Mouse (Mus musculus): ENCODE measurements around the gene Ogfrl1. TPM values are rescaled to one million over a fixed set of nuclear protein-coding genes. Genes with fewer than 3 reads are reported as not detected.
A peak's percentile ranks its signal among the peaks of the same experiment; 100 is the strongest.
"Not testable (repeated sequence)": the region's sequence is repeated elsewhere in the genome, so short reads cannot be mapped to it uniquely, and the experiment has no call there.

Ogfrl1 gene
- 1 to 10 TPM; 6.3 to 7.7 TPM for total RNA-seq (2021)
- long read RNA-seq, experiment 1, full-length matches to known transcripts, result 14 of 32 reads
- long read RNA-seq, experiment 1, partial matches to known transcripts, result 1 of 32 reads
- long read RNA-seq, experiment 1, other reads (novel, unspliced or antisense), result 17 of 32 reads
- long read RNA-seq, experiment 2, full-length matches to known transcripts, result 10 of 17 reads
- long read RNA-seq, experiment 2, partial matches to known transcripts, result 0 of 17 reads
- long read RNA-seq, experiment 2, other reads (novel, unspliced or antisense), result 7 of 17 reads

DNA sequence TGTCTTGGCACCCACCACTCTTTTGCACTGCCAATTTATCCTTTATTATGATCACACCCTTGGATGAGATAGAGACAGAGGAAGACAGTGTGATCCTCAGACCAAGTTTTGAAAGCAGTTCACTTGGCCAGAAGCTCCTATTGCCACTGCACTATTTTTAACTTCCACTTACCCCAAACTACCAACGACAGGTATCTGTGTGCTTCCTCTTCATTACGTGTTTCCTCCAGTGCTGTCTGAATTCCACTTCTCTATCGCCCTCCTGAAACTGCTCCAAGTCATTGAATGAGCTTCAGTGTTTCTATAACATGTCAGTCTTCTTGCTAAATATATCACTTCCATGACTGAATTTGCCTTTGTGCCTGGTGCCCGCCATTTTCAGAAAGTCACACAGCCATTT lies at the start of gene Ogfrl1:
Gene Ogfrl1 (minus strand): TSS at position 150 of the 400 bp plus-strand sequence.
- DNase-seq, result no peak

DNA sequence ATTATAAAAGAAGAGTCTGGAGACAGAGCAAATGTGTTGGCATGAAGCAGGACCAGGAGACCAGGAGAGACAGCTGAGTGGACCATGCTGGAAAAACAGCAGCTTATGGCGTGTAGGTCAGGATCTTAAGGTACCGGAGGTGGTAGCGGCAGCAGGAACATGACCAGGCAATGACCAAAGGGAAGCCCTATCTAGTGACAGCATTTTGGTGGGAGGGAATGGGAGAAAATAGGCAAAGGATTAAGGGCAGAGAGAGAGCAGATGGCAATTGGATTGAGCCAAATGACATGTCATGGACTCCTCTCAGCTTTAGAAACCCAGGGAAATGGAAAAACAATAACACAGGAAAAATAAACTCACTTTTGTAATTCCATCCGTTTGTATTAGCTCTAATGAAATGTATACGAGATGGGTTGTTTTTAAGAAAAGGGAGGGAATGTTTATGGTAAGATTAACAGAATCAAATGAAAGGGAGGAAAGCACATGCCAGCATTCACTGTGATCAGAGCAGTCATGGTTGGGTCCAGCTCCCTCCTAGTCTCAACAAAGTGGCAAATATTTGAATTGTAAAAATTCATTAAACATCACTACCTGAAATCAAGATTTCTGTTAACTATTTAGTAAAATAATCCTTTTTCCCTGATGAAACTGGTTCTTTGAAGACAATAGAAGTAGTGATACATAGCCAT lies 48.3 kb upstream of the Ogfrl1 start:
- no peak for DNase-seq

DNA sequence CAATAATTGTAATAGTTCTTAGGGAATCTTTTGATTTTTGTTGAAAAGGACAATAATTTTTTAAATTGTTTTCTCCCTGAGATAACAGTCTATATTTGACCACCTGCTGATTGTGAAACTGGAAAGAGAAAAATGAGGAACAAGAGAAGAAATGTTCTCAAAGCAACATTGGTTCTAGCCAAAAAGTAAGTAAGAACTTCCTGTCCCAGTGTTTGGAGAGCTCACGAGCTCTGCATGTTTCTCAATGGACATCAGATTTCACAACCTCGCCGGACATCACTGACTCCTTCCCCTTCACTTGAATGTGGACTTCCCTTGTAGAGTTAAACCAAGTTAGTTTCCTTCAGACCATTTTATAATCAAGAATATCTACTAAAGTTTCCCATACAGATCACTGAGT lies 36.0 kb upstream of the Ogfrl1 start:
- DNase-seq, result peak; percentile 2

DNA sequence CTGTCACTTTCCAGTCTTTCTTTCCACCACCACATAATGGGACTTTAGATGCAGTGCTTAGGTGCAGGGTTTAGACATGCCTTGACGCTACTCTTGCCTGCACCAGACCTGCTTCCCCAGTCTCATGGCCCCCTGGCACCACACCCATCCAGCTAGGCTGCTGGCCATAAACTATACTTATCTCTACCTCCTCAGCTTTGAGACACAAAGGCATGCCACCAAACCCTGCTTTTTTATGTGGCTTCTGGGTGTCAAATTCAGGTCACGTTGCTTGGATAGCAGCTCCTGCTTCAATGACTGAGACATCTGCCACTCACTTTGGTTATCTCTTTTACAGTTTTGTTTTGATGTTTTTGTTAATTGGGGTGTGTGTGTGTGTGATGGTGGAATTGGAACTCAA lies 28.9 kb upstream of the Ogfrl1 start:
- no peak for DNase-seq

DNA sequence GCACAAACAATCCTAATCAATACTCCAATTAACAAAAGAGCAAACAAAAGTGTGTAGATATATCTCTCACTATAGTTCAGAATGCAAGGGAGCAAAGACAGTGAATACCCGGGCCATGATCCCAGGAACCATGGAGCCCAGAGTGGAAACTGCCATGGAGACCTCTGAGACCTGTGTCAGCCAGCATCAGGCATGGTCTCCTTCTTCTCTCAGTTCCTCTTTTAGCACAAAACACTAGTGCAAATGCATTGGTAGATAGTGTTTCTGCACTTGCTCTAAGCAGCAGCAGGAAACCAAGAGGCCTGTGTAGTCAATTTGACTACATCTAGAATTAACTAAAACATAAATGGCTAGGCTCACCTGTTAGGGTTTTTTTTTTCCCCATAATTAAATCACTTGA lies 21.4 kb upstream of the Ogfrl1 start:
- no peak for DNase-seq

DNA sequence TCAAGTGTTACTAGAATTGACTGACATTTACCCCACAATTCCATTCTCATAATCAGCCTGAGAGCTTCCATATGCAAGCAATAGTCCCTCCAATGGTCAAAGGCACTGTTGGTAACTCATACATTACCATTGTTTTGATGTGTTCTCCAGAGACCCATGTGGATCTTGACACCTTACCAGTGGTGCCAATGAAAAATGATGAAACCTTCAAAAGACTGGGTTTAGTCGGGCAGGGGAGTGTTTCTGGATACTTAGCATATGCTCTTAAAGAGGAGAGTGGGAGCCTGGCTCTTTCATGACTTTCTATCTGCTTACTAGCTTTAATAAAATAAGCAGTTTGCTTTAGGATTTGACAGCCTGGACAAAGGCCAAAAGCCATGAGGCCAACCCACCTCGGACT lies 20.5 kb upstream of the Ogfrl1 start:
- DNase-seq, result no peak

DNA sequence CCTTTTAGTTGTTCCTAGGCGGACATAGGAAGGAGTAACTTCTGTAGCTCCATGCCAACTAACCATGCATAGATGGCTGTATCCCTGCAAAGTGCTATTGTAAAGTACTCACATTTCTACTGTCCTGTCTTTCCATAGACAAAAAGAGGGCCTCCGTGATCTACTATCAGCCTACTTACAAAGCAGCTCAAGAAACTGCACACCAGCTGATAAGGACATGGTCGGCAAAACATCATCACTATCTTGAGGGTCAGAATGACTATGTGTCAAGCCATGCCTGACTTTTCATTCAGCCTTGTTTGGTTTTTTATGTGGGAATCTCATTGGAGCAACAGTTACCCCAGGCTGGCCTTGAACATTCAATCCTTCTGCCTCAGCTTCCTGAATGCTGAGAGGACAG lies 20.0 kb upstream of the Ogfrl1 start:
- no peak for DNase-seq

DNA sequence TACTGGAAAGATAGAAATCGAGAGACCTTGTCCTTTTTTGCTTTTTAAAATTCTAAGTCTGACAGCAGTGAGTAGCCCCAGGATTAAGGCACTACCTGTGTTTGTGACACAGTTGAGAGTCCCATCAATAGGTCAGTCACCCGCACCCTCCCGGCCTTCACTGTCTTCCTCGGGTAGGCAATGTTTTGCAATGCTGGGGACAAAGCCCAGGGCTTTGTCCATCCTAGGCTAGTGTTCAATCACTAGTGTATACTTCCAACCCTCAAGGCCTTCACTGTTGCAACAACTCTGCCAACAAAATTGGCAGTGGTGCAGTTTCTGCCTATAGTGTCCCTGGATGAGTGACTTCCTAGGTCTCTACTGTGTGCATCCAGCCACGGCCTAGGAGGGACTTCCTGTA lies 14.0 kb upstream of the Ogfrl1 start:
- no peak for DNase-seq

DNA sequence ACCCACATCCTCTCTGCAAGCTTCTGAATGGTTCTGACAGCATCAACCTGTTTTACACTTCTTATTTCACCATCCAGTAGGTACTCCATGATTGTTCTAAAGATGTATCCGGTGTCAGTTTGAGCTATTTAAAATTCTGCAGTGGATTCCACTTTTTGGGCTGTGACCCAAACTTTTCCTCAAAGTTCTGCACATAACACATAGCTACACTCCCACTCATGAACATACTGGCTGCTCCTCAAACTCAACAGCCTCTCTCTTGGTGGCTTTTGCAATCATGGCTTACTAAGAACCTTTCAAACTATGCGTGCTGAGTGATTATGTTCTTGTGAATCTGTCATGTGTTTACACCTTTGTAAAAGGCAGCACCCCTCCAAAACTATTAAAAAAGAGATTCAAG lies 12.4 kb upstream of the Ogfrl1 start:
- no peak for DNase-seq

DNA sequence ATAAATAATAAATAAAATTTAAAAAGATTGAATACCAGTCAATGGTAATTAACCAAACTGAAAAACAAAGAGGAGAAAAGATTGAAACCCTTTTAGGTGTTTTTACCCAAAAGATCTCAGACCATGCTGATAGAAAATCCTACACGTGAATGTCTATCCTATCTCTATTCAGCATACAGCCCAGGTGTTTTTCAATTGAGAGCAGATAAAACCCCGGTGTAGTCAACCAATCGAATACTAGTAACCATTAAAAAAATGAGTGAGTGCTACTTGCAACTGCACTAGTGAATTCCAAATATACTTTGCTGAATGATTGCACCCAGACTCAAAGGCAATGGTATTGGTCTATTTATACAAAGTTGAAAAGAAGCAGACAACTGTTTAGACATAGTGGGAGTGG lies 4.8 kb upstream of the Ogfrl1 start:
- DNase-seq, result no peak

DNA sequence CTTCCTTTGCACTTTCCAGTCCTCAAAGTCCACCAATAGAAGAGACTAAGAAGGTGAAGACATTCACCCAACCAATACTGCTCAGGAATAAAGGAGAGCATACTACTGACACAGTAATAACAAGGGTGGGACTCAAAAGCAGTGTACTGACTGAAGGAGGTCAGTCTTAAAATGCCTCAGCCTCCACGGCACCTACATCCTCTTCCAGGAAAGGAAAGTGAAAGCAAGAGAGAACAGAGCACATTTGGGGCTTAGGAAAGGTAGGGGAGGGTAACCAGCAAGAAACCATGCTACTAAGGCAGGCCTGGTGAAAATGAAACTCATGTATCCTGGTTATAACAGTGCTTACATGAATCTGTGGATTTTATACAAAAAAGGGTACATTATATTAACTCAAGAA lies 2.0 kb upstream of the Ogfrl1 start:
- DNase-seq, result no peak

DNA sequence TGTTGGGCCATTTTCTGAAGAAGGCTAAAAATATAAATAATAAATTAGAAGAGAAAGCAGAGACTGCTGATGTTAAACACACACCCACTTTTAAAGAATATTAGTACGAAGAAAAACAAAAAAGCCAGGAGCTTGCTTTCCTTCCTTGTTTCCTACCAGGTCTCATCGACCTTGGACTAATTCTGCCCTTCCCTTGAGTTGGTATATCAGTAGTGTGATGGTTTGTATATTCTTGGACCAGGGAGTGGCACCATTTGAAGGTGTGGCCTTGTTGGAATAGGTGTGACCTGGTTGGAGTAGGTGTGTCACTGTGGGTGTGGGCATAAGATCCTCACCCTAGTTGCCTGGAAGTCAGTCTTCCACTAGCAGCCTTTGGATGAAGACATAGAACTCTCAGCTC lies 3.2 kb downstream of the Ogfrl1 start:
- DNase-seq, result not testable (repeated sequence)

DNA sequence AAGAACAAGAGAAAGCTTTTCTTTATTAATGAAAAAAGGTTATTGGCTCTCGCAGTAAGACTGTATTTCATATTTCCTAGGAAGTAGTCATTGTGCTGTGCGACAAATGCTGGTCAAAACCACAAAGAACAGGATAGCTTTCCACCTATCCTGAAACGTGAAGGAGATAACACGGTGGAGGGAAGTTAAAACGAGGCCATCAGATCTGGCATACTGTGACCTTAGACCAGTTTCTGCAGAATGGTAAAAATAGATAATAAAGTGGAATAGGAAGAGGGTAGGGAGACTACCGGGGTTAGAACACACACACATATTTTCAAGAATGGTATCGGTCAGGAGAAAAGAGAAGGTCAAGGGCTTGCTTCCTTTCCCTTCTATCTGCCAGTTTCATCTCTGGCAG lies 5.8 kb downstream of the Ogfrl1 start:
- DNase-seq, result no peak

DNA sequence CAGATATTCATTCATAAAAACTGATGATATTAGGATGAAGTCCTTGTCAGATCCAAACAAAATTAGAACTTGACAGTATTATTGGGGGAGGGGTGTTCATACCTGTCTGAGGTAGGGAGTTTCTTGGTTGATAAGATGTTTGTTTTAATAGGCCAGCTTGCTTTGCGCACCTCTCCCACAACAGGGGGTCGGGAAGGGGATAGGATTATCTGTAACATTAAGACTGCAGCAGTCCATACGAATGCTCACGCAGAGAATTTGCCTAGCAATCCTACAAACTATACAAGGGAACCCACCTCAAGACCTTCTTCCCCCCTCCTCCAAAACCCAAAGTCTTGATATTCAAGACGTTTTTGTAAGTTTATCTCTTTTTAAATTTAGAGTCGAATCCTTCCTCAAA lies 13.2 kb downstream of the Ogfrl1 start:
- no peak for DNase-seq

DNA sequence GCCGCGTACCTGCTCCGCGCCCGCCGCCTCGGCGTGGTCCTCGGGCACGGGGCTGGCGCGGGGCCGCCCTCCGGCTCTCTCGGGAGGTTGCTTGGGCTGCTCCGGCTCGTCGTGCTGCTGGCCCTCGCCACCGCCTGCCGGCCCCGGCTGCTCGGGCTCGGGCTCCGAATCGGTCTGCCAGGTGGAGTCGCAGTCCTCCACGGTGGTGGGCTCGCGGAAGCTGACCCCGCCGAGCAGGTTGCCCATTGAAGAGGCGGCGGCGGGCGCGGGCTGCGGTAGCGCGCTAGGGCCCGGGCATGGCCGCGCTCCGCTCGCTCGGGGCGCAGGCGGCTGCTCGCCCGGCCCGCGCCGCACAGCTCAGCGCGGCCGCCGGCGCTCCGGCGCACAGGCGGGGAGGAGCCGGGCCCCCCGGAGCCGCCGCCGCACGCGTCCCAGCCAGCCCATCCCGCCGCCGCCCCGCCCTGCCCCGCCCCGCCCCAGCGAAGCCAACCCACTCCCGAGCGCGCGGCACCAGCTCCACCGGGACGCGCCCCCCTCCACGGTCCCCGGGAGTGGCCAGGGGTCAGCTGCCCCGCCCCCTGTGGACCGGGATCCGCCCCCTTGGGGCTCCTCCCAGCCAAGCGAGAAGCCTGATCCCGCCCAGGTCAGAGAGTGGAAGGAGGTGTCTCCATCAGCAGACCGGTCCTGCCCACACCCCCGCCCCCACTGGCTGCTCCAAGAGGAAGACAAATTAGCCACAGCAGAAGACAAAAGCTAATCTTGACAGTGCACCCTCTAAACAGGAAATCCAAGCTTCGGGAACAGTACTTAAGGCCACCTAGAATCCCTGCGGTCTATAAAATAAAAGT lies 14.5 kb downstream of the Ogfrl1 start:
- peak; percentile 99 for DNase-seq

DNA sequence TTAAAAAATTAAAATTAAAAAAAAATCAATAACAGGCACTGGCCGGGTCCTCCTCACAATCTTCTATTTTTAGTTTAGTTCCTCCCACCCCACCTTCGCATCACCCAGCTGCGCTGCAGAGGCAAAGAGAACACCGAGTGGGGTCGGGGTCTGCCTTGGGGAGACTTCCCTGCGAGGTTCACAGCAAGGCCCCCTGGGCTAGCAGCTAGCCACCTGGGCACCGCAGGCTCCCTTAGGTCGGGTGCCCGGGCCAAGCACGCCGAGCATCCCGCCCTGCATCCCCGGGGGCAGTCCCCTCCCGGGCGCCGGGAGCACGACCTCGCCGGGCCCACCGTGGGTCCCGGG lies 15.1 kb downstream of the Ogfrl1 start:
- DNase-seq, result no peak

DNA sequence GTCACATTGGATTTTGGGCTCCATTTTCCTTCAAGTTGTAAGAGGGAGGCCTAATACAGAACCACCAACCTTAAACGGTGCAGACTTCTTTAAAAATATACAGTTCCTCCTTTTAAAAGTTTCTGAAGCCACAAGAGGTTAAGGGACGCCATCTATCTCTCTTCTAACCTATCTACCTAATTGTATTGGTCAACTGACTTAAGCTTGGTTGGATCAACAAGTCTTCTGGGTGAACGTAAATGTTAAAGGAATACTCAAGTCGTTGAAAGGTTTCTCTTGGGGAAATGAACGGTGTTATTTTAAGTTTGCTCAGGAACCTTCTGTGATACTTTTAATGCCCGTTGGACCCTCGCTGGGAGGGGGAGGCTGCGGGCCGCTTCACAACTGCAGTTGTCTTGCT lies 15.5 kb downstream of the Ogfrl1 start:
- DNase-seq, result no peak

DNA sequence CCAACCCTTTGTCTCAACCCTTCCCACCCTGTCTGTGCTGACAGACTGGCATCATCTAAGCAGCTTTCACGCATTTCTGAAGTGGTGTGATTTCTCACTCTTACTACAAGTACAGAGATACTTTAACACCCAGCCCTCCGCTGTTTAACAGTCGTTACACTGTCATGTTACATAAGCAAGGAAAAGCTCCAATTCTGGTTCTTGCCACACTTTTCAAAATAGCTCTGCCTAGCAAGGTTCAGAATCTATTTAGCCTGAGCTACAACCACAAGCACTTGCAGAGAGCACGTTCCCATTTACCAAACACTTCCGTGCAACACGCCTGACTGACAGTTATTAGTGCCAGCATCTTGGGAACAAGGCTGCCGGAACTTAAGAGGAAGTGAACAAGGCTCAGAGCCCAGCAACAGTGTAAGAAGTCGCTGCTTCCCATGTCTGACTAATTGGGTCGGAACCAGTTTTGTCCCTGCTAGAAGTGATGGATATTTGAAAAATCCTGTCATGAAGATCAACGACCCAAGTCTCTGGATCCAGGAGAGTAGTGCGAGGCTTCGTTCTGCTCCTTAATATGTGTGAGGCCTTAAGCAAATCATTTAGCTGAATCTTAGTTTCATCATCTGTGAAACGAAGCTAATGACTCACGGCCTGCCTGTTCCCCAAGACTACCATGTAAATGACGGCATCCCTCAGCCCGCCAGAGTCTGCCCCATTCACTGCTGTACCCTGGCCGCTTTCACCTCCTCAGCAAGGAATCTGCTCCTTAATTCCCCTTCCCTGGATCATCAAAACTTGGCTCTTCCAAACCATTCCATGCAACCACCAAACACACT lies 17.4 kb downstream of the Ogfrl1 start:
- no peak for DNase-seq

DNA sequence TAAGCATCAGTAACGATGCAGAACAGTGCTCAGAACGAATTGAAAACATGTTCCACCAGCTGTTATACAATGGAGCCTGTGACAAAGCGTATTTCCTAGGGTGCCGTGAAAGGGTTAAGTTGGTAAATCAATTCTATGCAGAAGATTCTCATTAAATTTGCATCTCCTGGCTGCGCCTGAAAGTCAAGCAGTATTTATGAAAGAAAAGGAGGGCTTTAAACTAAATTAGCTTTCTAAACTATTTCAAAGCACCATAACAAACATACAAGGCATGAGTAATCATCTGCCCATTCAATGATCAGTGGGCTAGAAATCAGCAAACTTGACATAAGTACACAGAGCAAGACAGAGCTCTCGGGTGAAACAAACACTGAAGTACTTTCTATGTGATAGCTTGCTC lies 18.3 kb downstream of the Ogfrl1 start:
- DNase-seq, result no peak

DNA sequence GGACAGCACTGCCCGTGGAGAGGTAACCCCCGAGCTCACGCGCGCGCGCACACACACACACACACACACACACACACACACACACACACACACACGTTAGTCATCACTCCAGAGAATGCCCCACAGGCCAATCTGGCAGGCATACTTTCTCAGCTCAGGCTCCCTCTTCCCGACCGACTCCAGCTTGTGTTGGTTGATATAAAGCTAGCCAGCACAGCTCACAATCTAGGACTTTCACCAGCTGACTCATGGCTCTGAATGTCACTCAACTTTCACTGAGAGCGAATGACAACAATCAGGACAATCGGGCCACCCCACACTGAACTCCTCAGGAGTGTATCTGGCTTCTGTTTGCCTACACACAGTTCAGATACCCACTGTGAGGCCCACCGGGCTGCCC lies 20.0 kb downstream of the Ogfrl1 start:
- DNase-seq, result no peak

DNA sequence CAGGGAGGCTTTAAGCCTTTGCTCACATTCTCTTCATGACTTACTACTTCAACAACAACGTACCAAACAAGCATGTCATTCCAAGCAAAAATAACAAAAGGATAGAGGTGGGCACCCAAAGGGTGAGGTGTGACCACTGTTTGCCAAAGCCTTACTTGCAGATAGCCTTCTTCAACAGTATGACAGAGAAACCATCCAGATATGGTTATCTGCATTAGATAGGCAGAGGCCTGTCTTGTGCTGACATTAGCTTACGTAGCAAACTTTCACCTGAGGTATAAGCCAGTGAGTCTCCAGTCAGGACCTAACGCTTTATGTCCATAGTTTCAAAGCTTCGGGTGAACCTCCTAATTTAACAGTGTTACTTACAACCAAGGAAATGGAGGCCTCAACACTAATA lies 23.4 kb downstream of the Ogfrl1 start:
- DNase-seq, result no peak

DNA sequence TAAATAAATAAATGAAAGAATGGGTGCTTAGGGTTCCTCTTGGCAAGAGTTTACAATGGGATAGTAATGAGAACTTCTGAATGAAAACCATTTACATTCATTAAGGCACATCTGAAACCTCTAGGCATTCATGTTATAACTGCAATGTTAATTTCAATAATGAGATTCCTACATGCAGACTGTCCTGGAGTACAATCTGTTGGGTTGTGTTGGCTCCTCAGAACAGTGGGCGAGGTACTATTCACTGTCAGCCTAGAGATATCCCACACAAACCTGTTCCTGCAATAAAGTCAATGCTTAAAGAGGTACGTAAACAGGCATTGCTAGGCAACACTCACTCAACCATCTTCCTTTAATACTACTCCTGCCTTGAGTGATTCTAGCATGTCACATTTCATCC lies 32.0 kb downstream of the Ogfrl1 start:
- DNase-seq, result no peak

DNA sequence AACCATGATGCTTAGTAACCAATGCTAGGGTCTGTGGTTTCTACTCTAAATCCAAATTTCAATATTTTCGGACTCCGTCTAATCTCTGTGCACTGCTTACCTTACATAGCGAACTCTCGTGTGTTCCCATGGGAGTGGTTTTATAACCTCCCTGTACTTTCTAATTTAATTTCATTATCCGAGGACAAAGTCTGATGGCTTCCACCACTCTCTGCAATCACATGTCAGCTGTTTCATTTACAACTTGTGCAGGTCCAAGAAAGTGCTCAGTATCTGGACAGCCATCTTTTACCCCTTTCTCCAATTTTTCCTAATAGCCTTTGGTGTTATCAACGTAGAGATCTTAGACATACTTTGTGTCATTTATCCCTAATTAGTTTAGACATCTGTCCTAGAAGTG lies 44.7 kb downstream of the Ogfrl1 start:
- no peak for DNase-seq

Data from adrenal gland, postnatal 10 days (tissue).